Mouse (Mus musculus) lung, postnatal 0 days (tissue): ENCODE results near the gene Pde3a. TPM values are rescaled to one million over a fixed set of nuclear protein-coding genes. Genes with fewer than 3 reads are reported as not detected.
A peak's percentile ranks its signal among the peaks of the same experiment; 100 is the strongest.

ENCODE experiments used
- ATAC-seq: fragments of 200-750 bp; cut with Nextera tagmentation; 2 replicates; pipeline ENCODE4 v1.8.0; 2017; ENCODE audit warnings: moderate library complexity
- DNase-seq: peaks from one replicate; pipeline ENCODE4 v3.0.0-alpha.2; 2016; ENCODE audit warnings: low spot score
- H3K27ac ChIP-seq: fragments of 300-500 bp; sonication (generic); 2 replicates; pipeline ENCODE4 v1.5.1; 2014; ENCODE audit warnings: antibody characterized with exemption, mild to moderate bottlenecking, low read length, mixed read lengths
- H3K27me3 ChIP-seq: fragments of 300-500 bp; sonication (generic); replicated peaks from 2 replicates; pipeline ENCODE4 v1.6.1; 2014; ENCODE audit warnings: low read length, mixed read lengths; ENCODE audit not compliant: insufficient read depth
- H3K36me3 ChIP-seq: fragments of 300-500 bp; sonication (generic); 2 replicates; pipeline ENCODE4 v1.6.1; 2014; ENCODE audit warnings: low read length, mixed read lengths; ENCODE audit not compliant: insufficient read depth
- H3K4me1 ChIP-seq: fragments of 300-500 bp; sonication (generic); 2 replicates; pipeline ENCODE4 v1.6.1; 2014; ENCODE audit warnings: antibody characterized with exemption, low read depth, low read length, mixed read lengths; ENCODE audit not compliant: insufficient read depth
- H3K4me2 ChIP-seq: fragments of 300-500 bp; sonication (generic); replicated peaks from 2 replicates; pipeline ENCODE4 v1.6.1; 2014; ENCODE audit warnings: low read depth, mild to moderate bottlenecking, low read length, moderate library complexity, mixed read lengths
- H3K4me3 ChIP-seq: fragments of 300-500 bp; sonication (generic); 2 replicates; pipeline ENCODE4 v1.5.1; 2014; ENCODE audit warnings: low read depth, low read length
- H3K9ac ChIP-seq: fragments of 300-500 bp; sonication (generic); replicated peaks from 2 replicates; pipeline ENCODE4 v1.6.1; 2014; ENCODE audit warnings: low read depth, mild to moderate bottlenecking
- H3K9me3 ChIP-seq: fragments of 300-500 bp; sonication (generic); 2 replicates; pipeline ENCODE4 v1.6.1; 2016; ENCODE audit warnings: low read length, mixed read lengths
- CTCF ChIP-seq: IDR thresholded peaks from 2 replicates; pipeline ENCODE4 v1.5.1; 2016; ENCODE audit warnings: antibody characterized with exemption, mild to moderate bottlenecking
- EP300 ChIP-seq: IDR thresholded peaks from 2 replicates; pipeline ENCODE4 v1.6.1; 2016; ENCODE audit warnings: antibody characterized with exemption, mild to moderate bottlenecking, control low read depth
- WGBS: fragments of 180-500 bp; shearing (Covaris S2); extraction: QIAGEN DNeasy Blood & Tissue Kit; methylation state at CpG from one replicate; pipeline ENCODE4 v1.1.7; 2014; 5-methylcytosine and 5-hydroxymethylcytosine counted together
- polyA plus RNA-seq: library from polyadenylated mRNA; unstranded; fragments of >200 nt; fragmentation: Nextera tagmentation; extraction: Ambion mirVana; gene quantifications from 2 replicates; pipeline ENCODE4 v1.2.1, GENCODE M21; 2015

The Pde3a gene
- polyA plus RNA-seq, 1 experiment from 2014 or later = 12.1 TPM

- 92% methylated on average over 4 of the region's 4 CpGs for WGBS
- no peak overlapping the region for H3K27ac ChIP-seq
- H3K36me3 ChIP-seq = no peaks in the 10 kb centered on the region
- H3K27me3 ChIP-seq = no peaks in the 10 kb centered on the region
- no peak for DNase-seq
- no peak overlapping the region for H3K9ac ChIP-seq
- H3K9me3 ChIP-seq = no peaks in the 10 kb centered on the region
- 0 out of 2 replicates have a peak, but pooled peaks cover 3% of the 10 kb centered on the region for H3K4me1 ChIP-seq
- TF ChIP-seq EP300 = no peak
- TF ChIP-seq CTCF = no peak
- H3K4me3 ChIP-seq = no peak overlapping the region
- no peak for ATAC-seq
- no peak overlapping the region for H3K4me2 ChIP-seq
These were observed 159.7 kb downstream of the Pde3a start for GRCm38 (mm10) chr6:141408758-141409157.

DNA sequence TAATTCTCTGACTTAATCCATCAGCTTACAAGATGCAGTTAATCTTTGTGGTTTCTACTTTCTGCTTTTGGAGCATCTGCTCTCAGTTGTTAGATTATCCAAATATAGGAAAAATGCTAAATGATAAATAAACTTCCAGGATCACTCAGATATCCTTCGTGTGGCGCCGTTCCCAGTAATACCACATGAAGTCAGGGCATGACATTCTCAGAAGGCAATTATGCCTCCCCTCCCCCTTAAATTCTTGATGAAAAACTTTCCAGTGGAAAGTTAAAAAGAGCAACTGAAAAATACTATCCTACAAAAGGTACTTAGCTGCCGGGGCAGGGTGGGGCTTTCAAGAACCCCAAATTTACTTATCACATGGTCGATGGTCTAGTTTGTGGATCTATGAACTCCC lies 161.8 kb downstream of the Pde3a start:
- Histone ChIP-seq H3K9me3 (no peaks in the 10 kb centered on the region), H3K27ac (no peak overlapping the region), H3K4me2 (no peak overlapping the region), H3K4me1 (no peaks in the 10 kb centered on the region), H3K36me3 (no peaks in the 10 kb centered on the region), H3K9ac (no peak overlapping the region), H3K27me3 (no peaks in the 10 kb centered on the region), H3K4me3 (no peak overlapping the region)
- WGBS = 68% methylated on average over 5 of the region's 5 CpGs
- no peak for TF ChIP-seq CTCF
- TF ChIP-seq EP300 = no peak
- DNase-seq = no peak
- no peak for ATAC-seq

DNA sequence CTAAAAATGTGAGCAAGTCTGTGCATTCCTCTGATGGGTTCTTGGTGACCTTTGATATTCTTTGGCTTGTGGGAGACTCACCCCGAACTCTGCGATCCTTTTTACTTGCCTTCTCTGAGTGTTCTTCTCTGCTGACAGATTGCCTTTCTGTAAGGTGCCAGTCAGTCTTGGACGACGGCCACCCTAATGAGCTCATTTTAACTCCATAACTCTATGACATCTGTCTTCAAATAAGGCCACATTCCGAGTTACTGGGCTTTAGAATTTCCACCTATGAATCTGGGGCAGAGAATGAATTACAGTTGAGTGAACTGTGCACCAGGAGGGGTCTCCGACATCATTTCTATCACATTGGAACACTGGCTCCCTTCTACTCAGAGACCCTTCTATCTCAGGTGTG lies 176.0 kb downstream of the Pde3a start:
- no peaks in the 10 kb centered on the region for H3K27me3 ChIP-seq
- H3K9ac ChIP-seq = no peak overlapping the region
- H3K36me3 ChIP-seq = no peaks in the 10 kb centered on the region
- DNase-seq = no peak
- H3K9me3 ChIP-seq = no peaks in the 10 kb centered on the region
- no peak for ATAC-seq
- no peak overlapping the region for H3K4me2 ChIP-seq
- no peaks in the 10 kb centered on the region for H3K4me1 ChIP-seq
- TF ChIP-seq CTCF (no peak), EP300 (no peak)
- WGBS = 76% methylated on average over 6 of the region's 6 CpGs
- H3K27ac ChIP-seq = no peak overlapping the region
- H3K4me3 ChIP-seq = no peak overlapping the region

DNA sequence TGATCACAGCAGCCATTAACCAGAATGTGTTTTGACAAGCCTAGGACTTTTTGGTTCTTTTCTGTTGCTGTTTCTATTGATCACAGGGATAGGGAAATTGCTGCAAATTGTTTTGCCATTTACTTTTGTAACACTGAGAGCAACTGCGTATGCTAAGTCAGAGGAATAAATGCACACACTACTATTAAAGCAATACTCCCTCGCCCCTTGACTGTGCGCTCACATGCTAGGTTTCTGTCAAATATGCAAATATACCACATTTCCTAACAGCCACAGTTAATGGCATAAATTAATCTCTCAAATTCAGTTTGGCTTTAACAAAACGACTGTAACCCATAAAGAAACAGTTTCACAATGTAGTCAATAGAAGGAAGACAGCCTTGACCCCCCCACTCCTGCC lies 179.5 kb downstream of the Pde3a start:
- Histone ChIP-seq H3K9me3 (no peaks in the 10 kb centered on the region), H3K27ac (no peak overlapping the region), H3K4me2 (no peak overlapping the region), H3K4me1 (no peaks in the 10 kb centered on the region), H3K36me3 (no peaks in the 10 kb centered on the region), H3K27me3 (no peaks in the 10 kb centered on the region), H3K4me3 (no peak overlapping the region), H3K9ac (no peak overlapping the region)
- DNase-seq = no peak
- 83% methylated on average over 4 of the region's 4 CpGs for WGBS
- ATAC-seq = no peak
- TF ChIP-seq EP300 = no peak
- no peak for TF ChIP-seq CTCF

DNA sequence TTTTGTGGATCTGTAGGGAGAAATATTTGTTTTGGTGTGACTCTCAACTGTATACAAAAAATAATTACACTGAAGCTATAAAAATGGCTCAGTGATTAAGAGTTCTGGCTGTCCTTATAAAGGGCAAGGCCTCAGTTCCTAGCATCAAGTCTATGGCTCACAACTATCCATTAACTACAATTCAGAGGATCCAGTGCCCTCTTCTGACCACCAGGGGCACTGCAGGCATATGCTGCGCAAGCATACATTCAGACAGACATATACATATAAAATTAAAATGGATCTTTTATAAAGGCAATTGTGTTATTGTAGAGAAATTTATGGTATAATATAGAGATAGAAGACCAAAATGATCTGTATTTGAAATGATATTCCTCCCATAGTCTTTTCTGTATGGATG lies 181.1 kb downstream of the Pde3a start:
- Histone ChIP-seq H3K4me3 (no peak overlapping the region), H3K27ac (no peak overlapping the region), H3K36me3 (no peaks in the 10 kb centered on the region), H3K4me1 (no peaks in the 10 kb centered on the region), H3K9ac (no peak overlapping the region), H3K4me2 (no peak overlapping the region), H3K9me3 (no peaks in the 10 kb centered on the region), H3K27me3 (no peaks in the 10 kb centered on the region)
- ATAC-seq = no peak
- TF ChIP-seq EP300 = no peak
- TF ChIP-seq CTCF = peak; percentile 65
- no peak for DNase-seq
- 96% methylated on average over 1 of the region's 1 CpGs for WGBS

- 0 out of 2 replicates have a peak, but pooled peaks have one; percentile 32 for ATAC-seq
- H3K9me3 ChIP-seq = no peaks in the 10 kb centered on the region
- no peaks in the 10 kb centered on the region for H3K36me3 ChIP-seq
- H3K4me3 ChIP-seq = no peak overlapping the region
- H3K4me1 ChIP-seq = no peaks in the 10 kb centered on the region
- no peak overlapping the region for H3K4me2 ChIP-seq
- 70% methylated on average over 13 of the region's 13 CpGs for WGBS
- no peak overlapping the region for H3K27ac ChIP-seq
- no peaks in the 10 kb centered on the region for H3K27me3 ChIP-seq
- TF ChIP-seq CTCF (no peak), EP300 (0 out of 2 replicates have a peak, but pooled peaks have one; percentile 38)
- no peak overlapping the region for H3K9ac ChIP-seq
- DNase-seq = peak; percentile 11
These were observed 183.4 kb downstream of the Pde3a start for GRCm38 (mm10) chr6:141432271-141432974.
